Mouse (Mus musculus): ENCODE data around the gene Gm11172. TPM values are rescaled to one million over a fixed set of nuclear protein-coding genes. Genes with fewer than 3 reads are reported as not detected.
"Not testable (repeated sequence)": the region's sequence is repeated elsewhere in the genome, so short reads cannot be mapped to it uniquely, and the experiment has no call there.

Gene Gm11172
- polyA plus RNA-seq, 1 experiment from 2014 or later: not detected

DNA sequence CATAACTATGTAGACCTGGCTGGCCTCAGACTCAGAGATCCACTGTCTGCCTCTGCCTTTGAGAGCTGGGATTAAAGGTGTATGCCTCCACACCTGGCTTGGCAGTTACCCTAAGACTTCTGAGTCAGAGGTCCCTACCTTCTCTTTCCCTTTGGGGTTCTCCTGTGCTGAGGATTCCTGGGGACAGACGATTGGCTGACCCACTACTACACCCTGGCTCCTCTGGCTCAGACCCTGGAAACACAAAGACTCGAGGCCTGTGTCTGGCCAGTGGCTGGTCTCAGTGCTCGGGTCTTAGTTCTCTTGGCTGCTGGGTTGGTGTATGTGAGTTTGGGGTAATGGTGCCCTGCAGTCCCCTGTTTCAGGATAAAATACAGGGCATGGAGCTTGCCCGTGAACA, 38.2 kb downstream of the Gm11172 start:
- WGBS: 41% methylated on average over 4 of the region's 4 CpGs
- H3K9me3 ChIP-seq (ENCODE audit: control insufficient read depth, low read length): no peaks in the 10 kb centered on the region
- no peak overlapping the region for H3K27ac ChIP-seq (ENCODE audit: low read length)
- H3K4me2 ChIP-seq (ENCODE audit: low read length): no peak overlapping the region
- H3K36me3 ChIP-seq (ENCODE audit: control insufficient read depth, insufficient read depth): no peaks in the 10 kb centered on the region
- no peak for ATAC-seq
- no peak overlapping the region for H3K9ac ChIP-seq (replicated peaks; ENCODE audit: low read depth, low read length)
- no peaks in the 10 kb centered on the region for H3K27me3 ChIP-seq (replicated peaks; ENCODE audit: control insufficient read depth, insufficient read depth, low read length)
- peaks cover 15% of the 10 kb centered on the region for H3K4me1 ChIP-seq (replicated peaks; ENCODE audit: control insufficient read depth, insufficient read depth, low read length)
- H3K4me3 ChIP-seq (replicated peaks; ENCODE audit: low read length): no peak overlapping the region

DNA sequence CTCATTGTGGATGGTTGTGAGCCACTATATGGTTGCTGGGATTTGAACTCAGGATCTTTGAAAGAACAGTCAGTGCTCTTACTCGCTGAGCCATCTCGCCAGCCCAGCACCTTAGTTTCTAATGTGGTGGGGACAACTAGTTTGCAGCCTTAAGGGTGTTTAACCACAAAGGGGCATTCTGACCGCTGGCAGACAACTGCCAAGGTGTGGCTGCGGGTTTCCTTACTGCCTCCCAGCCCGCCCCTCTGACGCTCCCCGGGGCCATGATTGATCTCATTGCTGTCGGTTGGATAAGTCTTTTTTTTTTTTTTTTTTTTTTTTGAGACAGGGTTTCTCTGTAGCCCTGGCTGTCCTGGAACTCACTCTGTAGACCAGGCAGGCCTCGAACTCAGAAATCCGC, 39.5 kb downstream of the Gm11172 start:
- H3K9me3 ChIP-seq (ENCODE audit: control insufficient read depth, low read length); H3K9ac ChIP-seq (replicated peaks; ENCODE audit: low read depth, low read length); H3K4me3 ChIP-seq (replicated peaks; ENCODE audit: low read length); ATAC-seq; H3K36me3 ChIP-seq (ENCODE audit: control insufficient read depth, insufficient read depth); H3K27me3 ChIP-seq (replicated peaks; ENCODE audit: control insufficient read depth, insufficient read depth, low read length); H3K4me2 ChIP-seq (ENCODE audit: low read length); H3K27ac ChIP-seq (ENCODE audit: low read length): not testable (repeated sequence)
- 90% methylated on average over 10 of the region's 10 CpGs for WGBS
- peaks cover 15% of the 10 kb centered on the region for H3K4me1 ChIP-seq (replicated peaks; ENCODE audit: control insufficient read depth, insufficient read depth, low read length)

GRCm38 (mm10) chr16:10859726-10860245, 47.1 kb downstream of the Gm11172 start:
- no peak for ATAC-seq
- Histone ChIP-seq H3K9me3 (ENCODE audit: control insufficient read depth, low read length) (no peaks in the 10 kb centered on the region), H3K27me3 (replicated peaks; ENCODE audit: control insufficient read depth, insufficient read depth, low read length) (no peaks in the 10 kb centered on the region), H3K4me2 (ENCODE audit: low read length) (no peak overlapping the region), H3K4me1 (replicated peaks; ENCODE audit: control insufficient read depth, insufficient read depth, low read length) (no peaks in the 10 kb centered on the region), H3K4me3 (replicated peaks; ENCODE audit: low read length) (no peak overlapping the region), H3K9ac (replicated peaks; ENCODE audit: low read depth, low read length) (no peak overlapping the region), H3K36me3 (ENCODE audit: control insufficient read depth, insufficient read depth) (no peaks in the 10 kb centered on the region), H3K27ac (ENCODE audit: low read length) (no peak overlapping the region)
- WGBS: 88% methylated on average over 7 of the region's 7 CpGs

DNA sequence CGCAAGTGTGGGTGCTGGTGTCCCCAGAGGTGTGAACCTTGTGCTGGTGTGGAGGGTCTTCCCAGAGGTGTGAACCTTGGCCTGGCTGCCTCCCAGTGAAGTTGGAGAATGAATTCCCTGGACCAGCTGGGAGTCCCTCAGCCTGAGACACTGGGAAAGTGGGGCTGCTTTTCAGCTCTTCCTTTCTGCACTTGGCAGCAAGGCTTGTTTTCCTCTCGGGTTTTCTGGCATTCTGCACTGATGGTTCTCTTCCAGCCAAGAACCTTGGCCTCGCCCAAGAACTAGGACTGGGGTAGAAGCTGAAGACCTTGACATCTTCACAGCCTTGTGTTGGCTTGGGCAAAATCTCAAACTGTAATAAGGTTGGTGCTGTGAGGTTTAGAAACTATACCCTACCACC, 48.7 kb downstream of the Gm11172 start:
- no peak for ATAC-seq
- WGBS: 73% methylated on average over 3 of the region's 3 CpGs
- Histone ChIP-seq H3K27ac (ENCODE audit: low read length) (no peak overlapping the region), H3K27me3 (replicated peaks; ENCODE audit: control insufficient read depth, insufficient read depth, low read length) (no peaks in the 10 kb centered on the region), H3K36me3 (ENCODE audit: control insufficient read depth, insufficient read depth) (no peaks in the 10 kb centered on the region), H3K4me2 (ENCODE audit: low read length) (no peak overlapping the region), H3K9ac (replicated peaks; ENCODE audit: low read depth, low read length) (no peak overlapping the region), H3K9me3 (ENCODE audit: control insufficient read depth, low read length) (no peaks in the 10 kb centered on the region), H3K4me3 (replicated peaks; ENCODE audit: low read length) (no peak overlapping the region), H3K4me1 (replicated peaks; ENCODE audit: control insufficient read depth, insufficient read depth, low read length) (no peaks in the 10 kb centered on the region)

Other genes with a start within 250 kb of the Gm11172 start
- 1.7 and 2.2 TPM in 2 replicates for gene Socs1, start 27.4 kb upstream of the Gm11172 start, polyA plus RNA-seq (2015; fragmentation: Nextera tagmentation; extraction: Ambion mirVana)
- gene Tnp2, start 24.3 kb upstream of the Gm11172 start, polyA plus RNA-seq (2015; fragmentation: Nextera tagmentation; extraction: Ambion mirVana): not detected in 2 replicates
- gene Prm3, start 22.0 kb upstream of the Gm11172 start, polyA plus RNA-seq (2015; fragmentation: Nextera tagmentation; extraction: Ambion mirVana): not detected in 2 replicates
- gene Prm2, start 16.8 kb upstream of the Gm11172 start, polyA plus RNA-seq (2015; fragmentation: Nextera tagmentation; extraction: Ambion mirVana): not detected in 2 replicates
- not detected in 2 replicates for gene Prm1, start 7.1 kb upstream of the Gm11172 start, polyA plus RNA-seq (2015; fragmentation: Nextera tagmentation; extraction: Ambion mirVana)
- 0.75 and 0.94 TPM in 2 replicates for gene Rmi2, start 22.1 kb downstream of the Gm11172 start, polyA plus RNA-seq (2015; fragmentation: Nextera tagmentation; extraction: Ambion mirVana)
- gene Snn, start 248.0 kb downstream of the Gm11172 start, polyA plus RNA-seq (2015; fragmentation: Nextera tagmentation; extraction: Ambion mirVana): 171 and 175 TPM in 2 replicates